Mouse (Mus musculus) hindbrain, embryonic 12.5 days (tissue): ENCODE data around the gene Rlf. TPM values are rescaled to one million over a fixed set of nuclear protein-coding genes. Genes with fewer than 3 reads are reported as not detected.
"Not testable (repeated sequence)": the region's sequence is repeated elsewhere in the genome, so short reads cannot be mapped to it uniquely, and the experiment has no call there.

Source experiments
- ATAC-seq: fragments of 200-750 bp; cut with Nextera tagmentation; 2 replicates; pipeline ENCODE4 v1.8.0; 2017; ENCODE audit warnings: moderate TSS enrichment; ENCODE audit not compliant: low FRiP score
- H3K27ac ChIP-seq: fragments of 300-500 bp; sonication (generic); 2 replicates; pipeline ENCODE4 v1.5.1; 2016; ENCODE audit warnings: mild to moderate bottlenecking
- H3K27me3 ChIP-seq: fragments of 300-500 bp; sonication (generic); 2 replicates; pipeline ENCODE4 v1.6.1; 2016; ENCODE audit warnings: mild to moderate bottlenecking
- H3K36me3 ChIP-seq: fragments of 300-500 bp; sonication (generic); 2 replicates; pipeline ENCODE4 v1.6.1; 2016; ENCODE audit warnings: mild to moderate bottlenecking
- H3K4me1 ChIP-seq: fragments of 300-500 bp; sonication (generic); 2 replicates; pipeline ENCODE4 v1.6.1; 2016
- H3K4me2 ChIP-seq: fragments of 300-500 bp; sonication (generic); replicated peaks from 2 replicates; pipeline ENCODE4 v1.6.1; 2016; ENCODE audit warnings: mild to moderate bottlenecking
- H3K4me3 ChIP-seq: fragments of 300-500 bp; sonication (generic); 2 replicates; pipeline ENCODE4 v1.5.1; 2016; ENCODE audit warnings: mild to moderate bottlenecking
- H3K9ac ChIP-seq: fragments of 300-500 bp; sonication (generic); 2 replicates; pipeline ENCODE4 v1.6.1; 2016; ENCODE audit warnings: mild to moderate bottlenecking, moderate library complexity
- H3K9me3 ChIP-seq: fragments of 300-500 bp; sonication (generic); replicated peaks from 2 replicates; pipeline ENCODE4 v1.6.1; 2016; ENCODE audit warnings: mild to moderate bottlenecking
- WGBS: fragments of 180-500 bp; shearing (Covaris S2); methylation state at CpG from one replicate; pipeline ENCODE4 v1.1.7; 2016; 5-methylcytosine and 5-hydroxymethylcytosine counted together
- polyA plus RNA-seq: library from polyadenylated mRNA; unstranded; fragments of >200 nt; fragmentation: Nextera tagmentation; extraction: Ambion mirVana; gene quantifications from 2 replicates; pipeline ENCODE4 v1.2.1, GENCODE M21; 2016

Rlf gene
- polyA plus RNA-seq, 1 experiment from 2014 or later: 39.9 TPM

GRCm38 (mm10) chr4:121213936-121214792 lies 720 bp downstream of the Rlf start:
- Histone ChIP-seq H3K9ac (peak overlapping the region; percentile 94), H3K9me3 (no peaks in the 10 kb centered on the region), H3K36me3 (no peaks in the 10 kb centered on the region), H3K4me2 (peak overlapping the region; percentile 77), H3K27me3 (0 out of 2 replicates have a peak, but pooled peaks cover 3% of the 10 kb centered on the region), H3K4me3 (peak overlapping the region; percentile 90), H3K27ac (peak overlapping the region; percentile 92), H3K4me1 (peaks cover 18% of the 10 kb centered on the region)
- 1% methylated on average over 35 of the region's 36 CpGs for WGBS
- ATAC-seq: peak; percentile 87

GRCm38 (mm10) chr4:121208911-121209310 lies 6.0 kb downstream of the Rlf start:
- no peaks in the 10 kb centered on the region for H3K9me3 ChIP-seq
- H3K27ac ChIP-seq: no peak overlapping the region
- H3K4me1 ChIP-seq: peaks cover 15% of the 10 kb centered on the region
- no peak overlapping the region for H3K4me3 ChIP-seq
- H3K36me3 ChIP-seq: no peaks in the 10 kb centered on the region
- WGBS: 82% methylated on average over 4 of the region's 4 CpGs
- H3K9ac ChIP-seq: no peak overlapping the region
- H3K4me2 ChIP-seq: no peak overlapping the region
- H3K27me3 ChIP-seq: no peaks in the 10 kb centered on the region
- ATAC-seq: no peak

GRCm38 (mm10) chr4:121197856-121198255 lies 17.0 kb downstream of the Rlf start:
- H3K9ac ChIP-seq: no peak overlapping the region
- no peaks in the 10 kb centered on the region for H3K9me3 ChIP-seq
- no peaks in the 10 kb centered on the region for H3K36me3 ChIP-seq
- 91% methylated on average over 4 of the region's 4 CpGs for WGBS
- no peak overlapping the region for H3K4me3 ChIP-seq
- ATAC-seq: no peak
- no peak overlapping the region for H3K4me2 ChIP-seq
- no peaks in the 10 kb centered on the region for H3K27me3 ChIP-seq
- no peak overlapping the region for H3K27ac ChIP-seq
- no peaks in the 10 kb centered on the region for H3K4me1 ChIP-seq

- H3K4me1 ChIP-seq: no peaks in the 10 kb centered on the region
- no peak overlapping the region for H3K4me3 ChIP-seq
- 94% methylated on average over 4 of the region's 4 CpGs for WGBS
- H3K27me3 ChIP-seq: no peaks in the 10 kb centered on the region
- H3K36me3 ChIP-seq: no peaks in the 10 kb centered on the region
- no peaks in the 10 kb centered on the region for H3K9me3 ChIP-seq
- ATAC-seq: no peak
- no peak overlapping the region for H3K9ac ChIP-seq
- H3K27ac ChIP-seq: no peak overlapping the region
- no peak overlapping the region for H3K4me2 ChIP-seq
Measured at GRCm38 (mm10) chr4:121196995-121197394, 17.9 kb downstream of the Rlf start.

- Histone ChIP-seq H3K27ac (no peak overlapping the region), H3K27me3 (no peaks in the 10 kb centered on the region), H3K9me3 (no peaks in the 10 kb centered on the region), H3K9ac (no peak overlapping the region), H3K4me1 (no peaks in the 10 kb centered on the region), H3K4me2 (no peak overlapping the region), H3K4me3 (no peak overlapping the region), H3K36me3 (no peaks in the 10 kb centered on the region)
- 91% methylated on average over 2 of the region's 2 CpGs for WGBS
- no peak for ATAC-seq
Measured at GRCm38 (mm10) chr4:121196205-121196604, 18.7 kb downstream of the Rlf start.

- Histone ChIP-seq H3K4me2 (no peak overlapping the region), H3K4me1 (no peaks in the 10 kb centered on the region), H3K36me3 (0 out of 2 replicates have a peak, but pooled peaks cover 1% of the 10 kb centered on the region), H3K9me3 (no peaks in the 10 kb centered on the region), H3K27ac (no peak overlapping the region), H3K27me3 (no peaks in the 10 kb centered on the region), H3K4me3 (no peak overlapping the region), H3K9ac (no peak overlapping the region)
- no peak for ATAC-seq
Measured at GRCm38 (mm10) chr4:121194736-121195135, 20.1 kb downstream of the Rlf start.

GRCm38 (mm10) chr4:121192306-121192705 lies 22.6 kb downstream of the Rlf start:
- no peak overlapping the region for H3K4me3 ChIP-seq
- no peak for ATAC-seq
- H3K36me3 ChIP-seq: 0 out of 2 replicates have a peak, but pooled peaks cover 6% of the 10 kb centered on the region
- 93% methylated on average over 2 of the region's 2 CpGs for WGBS
- no peak overlapping the region for H3K9ac ChIP-seq
- H3K4me2 ChIP-seq: no peak overlapping the region
- no peaks in the 10 kb centered on the region for H3K4me1 ChIP-seq
- H3K9me3 ChIP-seq: no peaks in the 10 kb centered on the region
- H3K27me3 ChIP-seq: no peaks in the 10 kb centered on the region
- no peak overlapping the region for H3K27ac ChIP-seq

- H3K9me3 ChIP-seq: no peaks in the 10 kb centered on the region
- no peak for ATAC-seq
- H3K4me3 ChIP-seq: no peak overlapping the region
- WGBS: 87% methylated on average over 3 of the region's 3 CpGs
- no peak overlapping the region for H3K27ac ChIP-seq
- no peak overlapping the region for H3K9ac ChIP-seq
- no peaks in the 10 kb centered on the region for H3K27me3 ChIP-seq
- H3K4me2 ChIP-seq: no peak overlapping the region
- H3K36me3 ChIP-seq: peaks cover 16% of the 10 kb centered on the region; the same call in 1 of the 2 replicates
- H3K4me1 ChIP-seq: no peaks in the 10 kb centered on the region
Measured at GRCm38 (mm10) chr4:121189341-121189740, 25.5 kb downstream of the Rlf start.

GRCm38 (mm10) chr4:121179669-121180068 lies 35.2 kb downstream of the Rlf start:
- Histone ChIP-seq H3K27ac (no peak overlapping the region), H3K4me2 (no peak overlapping the region), H3K9ac (no peak overlapping the region), H3K36me3 (peaks cover 23% of the 10 kb centered on the region; the same call in 1 of the 2 replicates), H3K4me3 (no peak overlapping the region), H3K27me3 (no peaks in the 10 kb centered on the region), H3K9me3 (no peaks in the 10 kb centered on the region), H3K4me1 (no peaks in the 10 kb centered on the region)
- no peak for ATAC-seq
- 96% methylated on average over 3 of the region's 3 CpGs for WGBS

GRCm38 (mm10) chr4:121167656-121168055 lies 47.2 kb downstream of the Rlf start:
- peaks cover 53% of the 10 kb centered on the region for H3K36me3 ChIP-seq
- H3K4me1 ChIP-seq: no peaks in the 10 kb centered on the region
- no peak for ATAC-seq
- H3K4me3 ChIP-seq: no peak overlapping the region
- H3K4me2 ChIP-seq: no peak overlapping the region
- no peak overlapping the region for H3K27ac ChIP-seq
- H3K9me3 ChIP-seq: peaks cover 3% of the 10 kb centered on the region
- no peak overlapping the region for H3K9ac ChIP-seq
- H3K27me3 ChIP-seq: no peaks in the 10 kb centered on the region
- WGBS: 92% methylated on average over 2 of the region's 2 CpGs

GRCm38 (mm10) chr4:121166697-121167096 lies 48.2 kb downstream of the Rlf start:
- ATAC-seq, H3K9me3 ChIP-seq, H3K9ac ChIP-seq, H3K4me1 ChIP-seq, H3K27ac ChIP-seq, H3K27me3 ChIP-seq, H3K4me3 ChIP-seq, H3K4me2 ChIP-seq: not testable (repeated sequence)
- H3K36me3 ChIP-seq: peaks cover 53% of the 10 kb centered on the region
- WGBS: 94% methylated on average over 4 of the region's 5 CpGs

- no peak overlapping the region for H3K4me3 ChIP-seq
- H3K36me3 ChIP-seq: peaks cover 28% of the 10 kb centered on the region
- H3K9ac ChIP-seq: no peak overlapping the region
- H3K4me2 ChIP-seq: no peak overlapping the region
- no peak for ATAC-seq
- no peaks in the 10 kb centered on the region for H3K4me1 ChIP-seq
- no peaks in the 10 kb centered on the region for H3K27me3 ChIP-seq
- no peaks in the 10 kb centered on the region for H3K9me3 ChIP-seq
- H3K27ac ChIP-seq: no peak overlapping the region
- WGBS: 91% methylated on average over 2 of the region's 2 CpGs
Measured at GRCm38 (mm10) chr4:121163501-121164030, 51.3 kb downstream of the Rlf start.

GRCm38 (mm10) chr4:121109126-121109525 lies 105.8 kb downstream of the Rlf start, which contains the start of gene Tmco2:
TSS of gene Tmco2 (minus strand) at chr4:121109226.
- Histone ChIP-seq H3K4me3 (no peak within 1 kb of the TSS), H3K4me1 (no peaks in the 10 kb centered on the region), H3K9me3 (no peaks in the 10 kb centered on the region), H3K27me3 (no peaks in the 10 kb centered on the region), H3K36me3 (no peaks in the 10 kb centered on the region), H3K9ac (no peak within 1 kb of the TSS), H3K4me2 (no peak within 1 kb of the TSS), H3K27ac (no peak within 1 kb of the TSS)
- 85% methylated on average over 2 of the region's 2 CpGs for WGBS
- no peak for ATAC-seq
